Mouse (Mus musculus) heart, embryonic 14.5 days (tissue): ENCODE measurements at regions not wholly inside any gene's neighbourhood (a gene's known extent, or its start where the extent isn't known, plus 50 kb on each side); places are given as distances from the start of the nearest gene placed in this dataset.

Experiments used
- ATAC-seq: fragments of 200-750 bp; cut with Nextera tagmentation; 2 replicates; pipeline ENCODE4 v1.8.0; 2017; ENCODE audit warnings: low read depth, moderate TSS enrichment; ENCODE audit not compliant: insufficient number of reproducible peaks, insufficient read depth, low FRiP score
- H3K27ac ChIP-seq, 2 experiments: fragments of 200-500 bp in 1 of 2; fragments of 300-500 bp in 1 of 2; sonication (generic) in 1 of 2; replicated peaks in 1 of 2; 2 replicates each; pipeline ENCODE4 v1.5.1; 2012 to 2014; ENCODE audit warnings: low read depth in 2 of 2, low read length in 2 of 2, control low read depth in 1 of 2, mild to moderate bottlenecking in 1 of 2, mixed read lengths in 1 of 2; ENCODE audit not compliant: control insufficient read depth in 1 of 2, insufficient read depth in 1 of 2
- H3K27me3 ChIP-seq: fragments of 300-500 bp; sonication (generic); 2 replicates; pipeline ENCODE4 v1.6.1; 2014; ENCODE audit warnings: mild to moderate bottlenecking, low read length, control low read depth; ENCODE audit not compliant: control insufficient read depth, insufficient read depth
- H3K36me3 ChIP-seq: fragments of 300-500 bp; sonication (generic); 2 replicates; pipeline ENCODE4 v1.6.1; 2014; ENCODE audit warnings: mild to moderate bottlenecking, control low read depth, low read length, mixed read lengths; ENCODE audit not compliant: control insufficient read depth, insufficient read depth
- H3K4me1 ChIP-seq, 2 experiments: fragments of 200-500 bp in 1 of 2; fragments of 300-500 bp in 1 of 2; sonication (generic) in 1 of 2; 2 replicates each; pipeline ENCODE4 v1.6.1; 2012 to 2014; ENCODE audit warnings: low read length in 2 of 2, control low read depth in 1 of 2, mixed read lengths in 1 of 2; ENCODE audit not compliant: control insufficient read depth in 2 of 2, insufficient read depth in 2 of 2
- H3K4me2 ChIP-seq: fragments of 300-500 bp; sonication (generic); 2 replicates; pipeline ENCODE4 v1.6.1; 2014; ENCODE audit warnings: mild to moderate bottlenecking, low read length
- H3K4me3 ChIP-seq, 2 experiments: fragments of 200-500 bp in 1 of 2; fragments of 300-500 bp in 1 of 2; sonication (generic) in 1 of 2; 2 replicates each; pipeline ENCODE4 v1.5.1; 2012 to 2014; ENCODE audit warnings: low read length in 2 of 2, mild to moderate bottlenecking in 2 of 2, control low read depth in 1 of 2, low read depth in 1 of 2, moderate library complexity in 1 of 2; ENCODE audit not compliant: control insufficient read depth in 1 of 2, insufficient read depth in 1 of 2
- H3K9ac ChIP-seq: fragments of 300-500 bp; sonication (generic); 2 replicates; pipeline ENCODE4 v1.6.1; 2014; ENCODE audit warnings: mild to moderate bottlenecking, low read length
- H3K9me3 ChIP-seq: fragments of 300-500 bp; sonication (generic); 2 replicates; pipeline ENCODE4 v1.6.1; 2016; ENCODE audit warnings: low read length, control low read depth; ENCODE audit not compliant: control insufficient read depth
- WGBS: fragments of 180-500 bp; shearing (Covaris S2); extraction: QIAGEN DNeasy Blood & Tissue Kit; methylation state at CpG from one replicate; pipeline ENCODE4 v1.1.7; 2014; 5-methylcytosine and 5-hydroxymethylcytosine counted together

- Histone ChIP-seq H3K9me3 (no peaks in the 10 kb centered on the region), H3K4me3 (no peak overlapping the region), H3K4me1 (no peaks in the 10 kb centered on the region), H3K9ac (no peak overlapping the region), H3K4me2 (no peak overlapping the region), H3K36me3 (no peaks in the 10 kb centered on the region), H3K27ac (no peak overlapping the region), H3K27me3 (no peaks in the 10 kb centered on the region)
- ATAC-seq = no peak
- 61% methylated on average over 5 of the region's 5 CpGs for WGBS
Measured at GRCm38 (mm10) chr11:37424312-37425169, 188.8 kb upstream of the Tenm2 start.

- Histone ChIP-seq H3K36me3 (no peaks in the 10 kb centered on the region), H3K27me3 (no peaks in the 10 kb centered on the region), H3K4me3 (no peak overlapping the region), H3K4me2 (no peak overlapping the region), H3K9ac (no peak overlapping the region), H3K4me1 (no peaks in the 10 kb centered on the region), H3K9me3 (0 out of 2 replicates have a peak, but pooled peaks cover 2% of the 10 kb centered on the region), H3K27ac (no peak overlapping the region)
- ATAC-seq = no peak
- WGBS = 28% methylated on average over 3 of the region's 3 CpGs
Measured at GRCm38 (mm10) chr11:37412868-37413267, 177.1 kb upstream of the Tenm2 start.

DNA sequence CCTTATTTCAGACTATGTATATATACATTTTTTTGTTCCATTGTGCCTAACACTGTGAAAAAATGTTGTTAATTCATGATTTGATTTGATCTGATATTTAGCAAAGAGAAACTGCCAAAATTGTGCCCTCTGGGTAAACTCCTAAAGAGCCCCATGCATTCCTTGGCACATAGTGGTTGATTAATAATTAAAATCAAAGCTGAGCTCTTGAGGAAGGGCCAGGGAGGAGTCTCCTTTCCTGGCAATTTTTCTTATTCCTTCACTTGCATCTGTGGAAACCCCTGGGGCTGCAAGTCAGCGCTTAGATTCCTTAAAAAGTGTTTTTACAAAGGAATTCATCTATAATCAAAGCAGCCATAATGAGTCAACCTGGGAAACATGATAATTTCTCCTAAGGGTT is 132.2 kb upstream of the Tenm2 start:
- no peak overlapping the region for H3K4me2 ChIP-seq
- ATAC-seq = no peak
- no peak overlapping the region for H3K9ac ChIP-seq
- H3K36me3 ChIP-seq = no peaks in the 10 kb centered on the region
- H3K27me3 ChIP-seq = no peaks in the 10 kb centered on the region
- H3K4me1 ChIP-seq = no peaks in the 10 kb centered on the region
- no peak overlapping the region for H3K4me3 ChIP-seq
- 55% methylated on average over 1 of the region's 1 CpGs for WGBS
- no peak overlapping the region for H3K27ac ChIP-seq
- no peaks in the 10 kb centered on the region for H3K9me3 ChIP-seq

GRCm38 (mm10) chr11:37364430-37364829 is 128.7 kb upstream of the Tenm2 start:
- no peak for ATAC-seq
- 78% methylated on average over 2 of the region's 2 CpGs for WGBS
- H3K4me2 ChIP-seq = no peak overlapping the region
- H3K4me3 ChIP-seq = no peak overlapping the region
- no peaks in the 10 kb centered on the region for H3K9me3 ChIP-seq
- no peak overlapping the region for H3K9ac ChIP-seq
- no peaks in the 10 kb centered on the region for H3K27me3 ChIP-seq
- H3K4me1 ChIP-seq = no peaks in the 10 kb centered on the region
- H3K27ac ChIP-seq = no peak overlapping the region
- H3K36me3 ChIP-seq = no peaks in the 10 kb centered on the region

- H3K4me3 ChIP-seq = no peak overlapping the region
- 70% methylated on average over 2 of the region's 2 CpGs for WGBS
- no peak overlapping the region for H3K4me2 ChIP-seq
- no peak overlapping the region for H3K27ac ChIP-seq
- no peak for ATAC-seq
- H3K27me3 ChIP-seq = no peaks in the 10 kb centered on the region
- no peaks in the 10 kb centered on the region for H3K36me3 ChIP-seq
- H3K9ac ChIP-seq = no peak overlapping the region
- no peaks in the 10 kb centered on the region for H3K4me1 ChIP-seq
- no peaks in the 10 kb centered on the region for H3K9me3 ChIP-seq
Measured at GRCm38 (mm10) chr11:37355074-37355473, 119.3 kb upstream of the Tenm2 start.

- H3K27ac ChIP-seq = no peak overlapping the region
- no peak overlapping the region for H3K9ac ChIP-seq
- no peak overlapping the region for H3K4me3 ChIP-seq
- no peaks in the 10 kb centered on the region for H3K4me1 ChIP-seq
- no peak for ATAC-seq
- WGBS = 82% methylated on average over 2 of the region's 2 CpGs
- H3K36me3 ChIP-seq = no peaks in the 10 kb centered on the region
- H3K4me2 ChIP-seq = no peak overlapping the region
- H3K27me3 ChIP-seq = no peaks in the 10 kb centered on the region
- no peaks in the 10 kb centered on the region for H3K9me3 ChIP-seq
Measured at GRCm38 (mm10) chr11:37309691-37310090, 73.9 kb upstream of the Tenm2 start.

DNA sequence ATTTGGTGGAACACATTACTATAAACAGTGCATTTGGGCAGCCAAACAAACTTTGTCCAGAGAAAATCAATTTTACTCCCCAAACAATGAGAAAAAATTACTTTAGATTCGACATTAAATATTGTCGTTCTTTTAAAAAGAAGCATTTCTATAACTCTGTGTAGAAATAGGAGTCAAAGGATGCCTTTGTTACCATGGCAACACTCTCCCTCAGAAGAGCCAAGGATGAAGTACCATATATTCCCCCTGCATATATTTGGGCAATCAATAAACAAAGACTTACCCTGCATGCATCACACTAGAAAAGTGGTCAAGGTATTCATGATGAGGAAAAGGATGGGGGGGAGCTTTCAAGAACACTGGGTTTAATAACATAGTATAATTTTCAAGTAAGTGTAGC is 70.9 kb upstream of the Tenm2 start:
- no peaks in the 10 kb centered on the region for H3K27me3 ChIP-seq
- WGBS = 80% methylated on average over 2 of the region's 2 CpGs
- no peak for ATAC-seq

More for the DNA sequence above, 70.9 kb upstream of the Tenm2 start:
- Histone ChIP-seq H3K4me1 (no peaks in the 10 kb centered on the region), H3K9me3 (no peaks in the 10 kb centered on the region), H3K4me2 (no peak overlapping the region), H3K9ac (no peak overlapping the region), H3K27ac (no peak overlapping the region), H3K4me3 (no peak overlapping the region), H3K36me3 (no peaks in the 10 kb centered on the region)
